Mouse (Mus musculus) fibroblast of lung, adult 2 months (primary cell): ENCODE measurements around the gene Gp5.
A peak's percentile ranks its signal among the peaks of the same experiment; 100 is the strongest.
"Not testable (repeated sequence)": the region's sequence is repeated elsewhere in the genome, so short reads cannot be mapped to it uniquely, and the experiment has no call there.

Source experiments
- DNase-seq: peaks from one replicate; pipeline ENCODE4 v3.0.0-alpha.2; 2011; ENCODE audit warnings: low read depth

Gene Gp5

GRCm38 (mm10) chr16:30310647-30311046 is at the start of gene Gp5:
Gene Gp5 (minus strand): TSS chr16:30310779.
- DNase-seq: no peak

- not testable (repeated sequence) for DNase-seq
These were observed 42.9 kb upstream of the Gp5 start for GRCm38 (mm10) chr16:30353489-30353888.

GRCm38 (mm10) chr16:30314236-30314635 is 3.7 kb upstream of the Gp5 start:
- DNase-seq: peak; percentile 11

- no peak for DNase-seq
These were observed 436 bp downstream of the Gp5 start for GRCm38 (mm10) chr16:30310171-30310515.

- no peak for DNase-seq
These were observed 996 bp downstream of the Gp5 start for GRCm38 (mm10) chr16:30309395-30310170.

- DNase-seq: no peak
These were observed 1.8 kb downstream of the Gp5 start for GRCm38 (mm10) chr16:30308616-30309394.

GRCm38 (mm10) chr16:30307961-30308615 is 2.5 kb downstream of the Gp5 start:
- DNase-seq: no peak

- no peak for DNase-seq
These were observed 3.3 kb downstream of the Gp5 start for GRCm38 (mm10) chr16:30307306-30307705.

- DNase-seq: no peak
These were observed 4.5 kb downstream of the Gp5 start for GRCm38 (mm10) chr16:30306102-30306501.

- no peak for DNase-seq
These were observed 6.3 kb downstream of the Gp5 start for GRCm38 (mm10) chr16:30304236-30304635.

- DNase-seq: no peak
These were observed 7.2 kb downstream of the Gp5 start for GRCm38 (mm10) chr16:30303411-30303810.

GRCm38 (mm10) chr16:30302686-30303085 is 7.9 kb downstream of the Gp5 start:
- DNase-seq: no peak

GRCm38 (mm10) chr16:30299711-30300277 is 10.8 kb downstream of the Gp5 start:
- DNase-seq: no peak

- DNase-seq: no peak
These were observed 13.1 kb downstream of the Gp5 start for GRCm38 (mm10) chr16:30297450-30297849.

- DNase-seq: no peak
These were observed 13.8 kb downstream of the Gp5 start for GRCm38 (mm10) chr16:30296601-30297275.

GRCm38 (mm10) chr16:30295106-30295505 is 15.5 kb downstream of the Gp5 start:
- no peak for DNase-seq

GRCm38 (mm10) chr16:30290436-30290835 is 20.1 kb downstream of the Gp5 start:
- DNase-seq: no peak

GRCm38 (mm10) chr16:30285701-30286100 is 24.9 kb downstream of the Gp5 start:
- no peak for DNase-seq

- DNase-seq: no peak
These were observed 26.7 kb downstream of the Gp5 start for GRCm38 (mm10) chr16:30283743-30284337.

GRCm38 (mm10) chr16:30282844-30283495 is 27.6 kb downstream of the Gp5 start, which contains the start of gene Lrrc15:
Gene Lrrc15 (minus strand): TSS chr16:30283256.
- no peak for DNase-seq
